In genomic region chrX:102644573-102644951, GRCm38 (mm10) we compare ENCODE assay signal across 8 mouse cellular contexts. TPM values are rescaled to one million over a fixed set of nuclear protein-coding genes. Genes with fewer than 3 reads are reported as not detected.
DNase-seq lines count a peak whose midpoint lies in the region; ATAC-seq and TF ChIP-seq lines count a peak whose summit lies in the region.
"Had no signal": no experiment of that assay in that cellular context is flagged by ENCODE, and none has a peak within 500 bp of the region (broad histone marks: within the 10 kb centered on the region; RNA-seq: fewer than 3 reads in every experiment).

No protein-coding gene starts in this region.

- WGBS in liver, adult 2 months = 9% methylated on average over 8 of the region's 8 CpGs
- 18% methylated on average over 8 of the region's 8 CpGs for WGBS in limb, embryonic 14.5 days
- WGBS in neural tube, embryonic 11.5 days = 22% methylated on average over 8 of the region's 8 CpGs

- TF ChIP-seq POLR2A in liver, adult 2 months (IDR thresholded peaks at IDR 0.05; ENCODE audit: extremely low read depth, insufficient read depth, low read length) = no peak
- TF ChIP-seq POLR2A in limb, embryonic 14.5 days (IDR thresholded peaks at IDR 0.05; ENCODE audit: borderline replicate concordance, extremely low read depth, insufficient read depth, insufficient read length) = no peak

- peaks cover 5% of the 10 kb centered on the region; the same call in 1 of the 2 replicates for H3K4me1 ChIP-seq in liver, adult 2 months (ENCODE audit: control insufficient read depth, insufficient read depth, low read length)
- H3K4me1 ChIP-seq in limb, embryonic 14.5 days (ENCODE audit: control insufficient read depth, insufficient read depth, low read length) = no peaks in the 10 kb centered on the region
- no peaks in the 10 kb centered on the region for H3K4me1 ChIP-seq in neural tube, embryonic 11.5 days (ENCODE audit: control insufficient read depth, insufficient read depth, low read length)

- peak overlapping the region; percentile 51 for H3K4me2 ChIP-seq in limb, embryonic 14.5 days (replicated peaks; ENCODE audit: low read depth, low read length, severe bottlenecking)
- H3K4me2 ChIP-seq in neural tube, embryonic 11.5 days (ENCODE audit: low read depth) = peak overlapping the region; percentile 48

- H3K9me3 ChIP-seq in limb, embryonic 14.5 days (ENCODE audit: control insufficient read depth, low read length) = no peaks in the 10 kb centered on the region
- no peaks in the 10 kb centered on the region for H3K9me3 ChIP-seq in neural tube, embryonic 11.5 days (ENCODE audit: control insufficient read depth, low read length)

- peak overlapping the region; percentile 25 for H3K4me3 ChIP-seq in liver, adult 2 months (ENCODE audit: insufficient read depth, low read depth, low read length)
- H3K4me3 ChIP-seq in limb, embryonic 14.5 days (replicated peaks; ENCODE audit: low read length) = peak overlapping the region; percentile 53
- H3K4me3 ChIP-seq in neural tube, embryonic 11.5 days (ENCODE audit: low read depth, low read length) = peak overlapping the region; percentile 48

- peak overlapping the region; percentile 32; the same call in 1 of the 2 replicates for H3K9ac ChIP-seq in liver, adult 2 months (ENCODE audit: low read depth, low read length)
- peak overlapping the region; percentile 70 for H3K9ac ChIP-seq in limb, embryonic 14.5 days (ENCODE audit: low read depth, low read length, severe bottlenecking)
- peak overlapping the region; percentile 57; the same call in 1 of the 2 replicates for H3K9ac ChIP-seq in neural tube, embryonic 11.5 days (ENCODE audit: low read length)

- peak overlapping the region; percentile 46; the same call in 1 of the 2 replicates for H3K27ac ChIP-seq in liver, adult 2 months (replicated peaks; ENCODE audit: insufficient read depth, low read depth, low read length)
- no peak overlapping the region for H3K27ac ChIP-seq in limb, embryonic 14.5 days (replicated peaks; ENCODE audit: low read depth, low read length)
- H3K27ac ChIP-seq in neural tube, embryonic 11.5 days (ENCODE audit: low read depth, low read length) = no peak overlapping the region

- H3K79me2 ChIP-seq in liver, adult 2 months (ENCODE audit: control insufficient read depth, insufficient read depth, low read length) = 0 out of 2 replicates have a peak, but pooled peaks cover 4% of the 10 kb centered on the region

- no peaks in the 10 kb centered on the region for H3K36me3 ChIP-seq in liver, adult 2 months (ENCODE audit: control insufficient read depth, insufficient read depth, low read length)
- H3K36me3 ChIP-seq in limb, embryonic 14.5 days (ENCODE audit: control insufficient read depth, insufficient read depth, low read length) = no peaks in the 10 kb centered on the region
- H3K36me3 ChIP-seq in neural tube, embryonic 11.5 days (ENCODE audit: control insufficient read depth, insufficient read depth, low read length) = no peaks in the 10 kb centered on the region

- peak; percentile 82 for ATAC-seq in granulocyte monocyte progenitor cell, adult 5-6 weeks (replicated peaks; ENCODE audit: poor library complexity, severe bottlenecking)
- 0 out of 2 replicates have a peak, but pooled peaks have one; percentile 12 for ATAC-seq in limb, embryonic 14.5 days (ENCODE audit: low FRiP score, low read depth)
- no peak for ATAC-seq in neural tube, embryonic 11.5 days (ENCODE audit: insufficient read depth, low FRiP score, low TSS enrichment)
- ATAC-seq in activated CD4-positive, CD25-positive, alpha-beta regulatory T cell, adult 4 months = no peak

- TF ChIP-seq CTCF in liver, adult 2 months (IDR thresholded peaks at IDR 0.05; ENCODE audit: low read depth, low read length) = no peak

- no peak for DNase-seq in liver, adult 2 months (ENCODE audit: extremely low read depth, low read depth, low spot score)
- no peak for DNase-seq in liver
- DNase-seq in c-Kit-positive CD71-positive TER-119-negative erythroid progenitor cells, embryonic 14.5 days (ENCODE audit: low read depth) = peak; percentile 1
- DNase-seq in limb, embryonic 14.5 days (ENCODE audit: low spot score) = peak; percentile 16
- peak; percentile 30 for DNase-seq in neural tube, embryonic 11.5 days (ENCODE audit: low spot score)

- H3K27me3 ChIP-seq in liver, adult 2 months (ENCODE audit: control insufficient read depth, insufficient read depth, low read length) = no peaks in the 10 kb centered on the region
- H3K27me3 ChIP-seq in limb, embryonic 14.5 days (ENCODE audit: control insufficient read depth, insufficient read depth, low read length) = no peaks in the 10 kb centered on the region
- H3K27me3 ChIP-seq in neural tube, embryonic 11.5 days (ENCODE audit: control insufficient read depth, insufficient read depth, low read length) = peaks cover 9% of the 10 kb centered on the region

RNA-seq across cellular contexts. Expression of gene Phka1, which starts 0.5 kb away (rescaled TPM):
- 4.5 and 5.4 TPM in 2 replicates for total RNA-seq in liver, adult 2 months (2014; rRNA removed)
- polyA plus RNA-seq in liver, adult 2 months (2012; rRNA removed) = 2.1 and 2.2 TPM in 2 replicates
- 3.7 and 3.9 TPM in 2 replicates for total RNA-seq in granulocyte monocyte progenitor cell, adult 5-6 weeks (2014; fragmentation: Nextera tagmentation)
- total RNA-seq in granulocyte monocyte progenitor cell, adult 5-6 weeks (2017) = 2.6 and 5.7 TPM in 2 replicates
- 14.2 and 17.0 TPM in 2 replicates for polyA plus RNA-seq in limb, embryonic 14.5 days (2012; rRNA removed)
- 9.7 and 11.5 TPM in 2 replicates for polyA plus RNA-seq in limb, embryonic 14.5 days (2014; fragmentation: Nextera tagmentation; extraction: Ambion mirVana)
- 6.3 and 6.8 TPM in 2 replicates for polyA plus RNA-seq in neural tube, embryonic 11.5 days (2014; fragmentation: Nextera tagmentation; extraction: Ambion mirVana)
- polyA plus RNA-seq in activated CD4-positive, CD25-positive, alpha-beta regulatory T cell, adult 4 months (2017; shearing (Covaris generic)) = not detected

RNA-seq across cellular contexts. Expression of gene Gm3880, which starts 42.2 kb away (rescaled TPM):
- total RNA-seq in liver, adult 2 months (2014; rRNA removed) = not detected in 2 replicates
- not detected in 2 replicates for polyA plus RNA-seq in liver, adult 2 months (2012; rRNA removed)
- not detected in 2 replicates for total RNA-seq in granulocyte monocyte progenitor cell, adult 5-6 weeks (2014; fragmentation: Nextera tagmentation)
- total RNA-seq in granulocyte monocyte progenitor cell, adult 5-6 weeks (2017) = not detected in 2 replicates
- polyA plus RNA-seq in limb, embryonic 14.5 days (2012; rRNA removed) = not detected in 2 replicates
- not detected in 2 replicates for polyA plus RNA-seq in limb, embryonic 14.5 days (2014; fragmentation: Nextera tagmentation; extraction: Ambion mirVana)
- not detected in 2 replicates for polyA plus RNA-seq in neural tube, embryonic 11.5 days (2014; fragmentation: Nextera tagmentation; extraction: Ambion mirVana)
- not detected for polyA plus RNA-seq in activated CD4-positive, CD25-positive, alpha-beta regulatory T cell, adult 4 months (2017; shearing (Covaris generic))
- polyA plus RNA-seq: frontal cortex, adult 2 months had no signal

Comparison
In these comparisons a context has a peak if more than half of its experiments do, and no peak if none do; other contexts are left out.
1. DNase-seq: peak in c-Kit-positive CD71-positive TER-119-negative erythroid progenitor cells, embryonic 14.5 days (single experiment), limb, embryonic 14.5 days (single experiment) and neural tube, embryonic 11.5 days (single experiment); none in liver, adult 2 months (single experiment) and liver (single experiment).
2. ATAC-seq: peak in granulocyte monocyte progenitor cell, adult 5-6 weeks (single experiment) and limb, embryonic 14.5 days (single experiment); none in neural tube, embryonic 11.5 days (single experiment) and activated CD4-positive, CD25-positive, alpha-beta regulatory T cell, adult 4 months (single experiment).
3. Peak in every context shown above with its lines, with median percentiles within 50 percentile points of each other: H3K4me3 ChIP-seq and H3K9ac ChIP-seq.